14 mouse cellular contexts compared by ENCODE assay signal in the genomic region with DNA sequence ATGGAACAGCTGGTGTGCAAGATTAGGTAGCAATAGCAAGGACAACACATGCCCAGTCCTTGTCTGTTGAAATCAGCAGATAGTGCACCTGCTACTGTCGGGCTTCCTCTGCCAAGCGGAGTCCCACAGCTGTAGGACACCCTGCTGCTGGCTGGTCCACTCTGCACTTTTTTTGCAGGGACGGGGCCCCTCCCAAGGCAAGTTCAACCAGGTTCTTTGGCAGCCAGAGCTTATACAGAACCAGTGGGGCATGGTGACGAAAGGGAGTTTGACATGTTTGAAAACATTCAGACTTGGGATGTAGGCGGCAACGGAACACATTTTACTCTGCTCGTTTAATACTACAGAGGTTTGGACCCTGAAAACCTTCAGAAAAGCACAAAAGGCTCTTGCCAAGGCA.
DNase-seq lines count a peak whose midpoint lies in the region; ATAC-seq lines count a peak whose summit lies in the region.
"Had no signal": no experiment of that assay in that cellular context is flagged by ENCODE, and none has a peak within 500 bp of the region (broad histone marks: within the 10 kb centered on the region; RNA-seq: fewer than 3 reads in every experiment).

No protein-coding gene starts in this region.

- no peak overlapping the region for H3K9ac ChIP-seq in liver, embryonic 13.5 days
- H3K9ac ChIP-seq: midbrain, embryonic 12.5 days had no signal

- peaks cover 6% of the 10 kb centered on the region for H3K4me1 ChIP-seq in liver, embryonic 13.5 days (replicated peaks)

- H3K27me3 ChIP-seq in liver, embryonic 13.5 days, result no peaks in the 10 kb centered on the region
- H3K27me3 ChIP-seq: midbrain, embryonic 12.5 days had no signal

- no peaks in the 10 kb centered on the region for H3K36me3 ChIP-seq in liver, embryonic 13.5 days
- H3K36me3 ChIP-seq: midbrain, embryonic 12.5 days had no signal

- no peaks in the 10 kb centered on the region for H3K9me3 ChIP-seq in liver, embryonic 13.5 days (replicated peaks)
- H3K9me3 ChIP-seq: midbrain, embryonic 12.5 days had no signal

- DNase-seq in gastrocnemius, postnatal 14 days, result peak; percentile 13
- no peak for DNase-seq in gastrocnemius, adult 18-20 months (ENCODE audit: low spot score)
- peak; percentile 1 for DNase-seq in ovary, adult 18-20 months (ENCODE audit: low spot score)
- no peak for DNase-seq in ovary, postnatal 14 days (ENCODE audit: low spot score)
- peak; percentile 5 for DNase-seq in liver, embryonic 13.5 days
- no peak for DNase-seq in embryo, embryonic 10 days (ENCODE audit: low spot score)
- DNase-seq in urinary bladder, postnatal 25 days (ENCODE audit: low spot score), result no peak
- DNase-seq: adrenal gland, postnatal 25 days; heart, postnatal 36 days; kidney, postnatal 25 days; spleen, adult 18-20 months had no signal

- H3K4me2 ChIP-seq in liver, embryonic 13.5 days, result no peak overlapping the region
- H3K4me2 ChIP-seq: midbrain, embryonic 12.5 days had no signal

- H3K27ac ChIP-seq in liver, embryonic 13.5 days, result no peak overlapping the region
- H3K27ac ChIP-seq: midbrain, embryonic 12.5 days had no signal

- H3K4me3 ChIP-seq in liver, embryonic 13.5 days (replicated peaks), result no peak overlapping the region
- H3K4me3 ChIP-seq: erythroblast, embryonic 14.5 days; midbrain, embryonic 12.5 days had no signal

- 52% methylated on average over 7 of the region's 7 CpGs for WGBS in liver, embryonic 13.5 days (ENCODE audit: insufficient replicate concordance)

- intact Hi-C loops in gastrocnemius, postnatal 14 days (cut with DNase I; ENCODE audit: low total_unique reads), result no loop called here

- peak; percentile 78 for ATAC-seq in liver, embryonic 13.5 days (ENCODE audit: low read depth)
- ATAC-seq: inflammation-experienced regulatory T-cells, adult 6 months had no signal

Comparison
In these comparisons a context has a peak if more than half of its experiments do, and no peak if none do; other contexts are left out.
1. DNase-seq: peak in gastrocnemius, postnatal 14 days (single experiment), ovary, adult 18-20 months (single experiment) and liver, embryonic 13.5 days (single experiment); none in gastrocnemius, adult 18-20 months (single experiment), ovary, postnatal 14 days (single experiment), embryo, embryonic 10 days (single experiment) and urinary bladder, postnatal 25 days (single experiment).